Mouse (Mus musculus): ENCODE measurements at regions not wholly inside any gene's neighbourhood (a gene's known extent, or its start where the extent isn't known, plus 50 kb on each side); places are given as distances from the start of the nearest gene placed in this dataset.

- Histone ChIP-seq H3K4me3 (ENCODE audit: insufficient read depth, low read depth, low read length) (no peak overlapping the region), H3K4me1 (ENCODE audit: control insufficient read depth, insufficient read depth, insufficient read length, low read length) (peaks cover 30% of the 10 kb centered on the region), H3K27ac (replicated peaks; ENCODE audit: low read depth, low read length) (peak overlapping the region; percentile 83)
Observed at GRCm38 (mm10) chr16:30869136-30869909, 211.9 kb downstream of the Xxylt1 start.

- Histone ChIP-seq H3K27ac (replicated peaks; ENCODE audit: low read depth, low read length) (peak overlapping the region; percentile 85), H3K4me3 (ENCODE audit: insufficient read depth, low read depth, low read length) (no peak overlapping the region), H3K4me1 (ENCODE audit: control insufficient read depth, insufficient read depth, insufficient read length, low read length) (peaks cover 30% of the 10 kb centered on the region)
Observed at GRCm38 (mm10) chr16:30870110-30870509, 211.1 kb downstream of the Xxylt1 start.

GRCm38 (mm10) chr16:30870676-30871075 lies 210.6 kb downstream of the Xxylt1 start:
- peak overlapping the region; percentile 85 for H3K27ac ChIP-seq (replicated peaks; ENCODE audit: low read depth, low read length)
- H3K4me3 ChIP-seq (ENCODE audit: insufficient read depth, low read depth, low read length), result no peak overlapping the region
- peaks cover 30% of the 10 kb centered on the region for H3K4me1 ChIP-seq (ENCODE audit: control insufficient read depth, insufficient read depth, insufficient read length, low read length)

- H3K4me3 ChIP-seq (ENCODE audit: insufficient read depth, low read depth, low read length), result no peak overlapping the region
- peak overlapping the region; percentile 37; the same call in 1 of the 2 replicates for H3K27ac ChIP-seq (replicated peaks; ENCODE audit: low read depth, low read length)
- peaks cover 30% of the 10 kb centered on the region for H3K4me1 ChIP-seq (ENCODE audit: control insufficient read depth, insufficient read depth, insufficient read length, low read length)
Observed at GRCm38 (mm10) chr16:30872147-30872546, 209.1 kb downstream of the Xxylt1 start.

GRCm38 (mm10) chr16:30873493-30874211 lies 207.6 kb downstream of the Xxylt1 start:
- Histone ChIP-seq H3K4me1 (ENCODE audit: control insufficient read depth, insufficient read depth, insufficient read length, low read length) (peaks cover 27% of the 10 kb centered on the region), H3K27ac (replicated peaks; ENCODE audit: low read depth, low read length) (peak overlapping the region; percentile 59), H3K4me3 (ENCODE audit: insufficient read depth, low read depth, low read length) (no peak overlapping the region)

- Histone ChIP-seq H3K27ac (replicated peaks; ENCODE audit: low read depth, low read length) (no peak overlapping the region), H3K4me1 (ENCODE audit: control insufficient read depth, insufficient read depth, insufficient read length, low read length) (peaks cover 16% of the 10 kb centered on the region), H3K4me3 (ENCODE audit: insufficient read depth, low read depth, low read length) (no peak overlapping the region)
Observed at GRCm38 (mm10) chr16:30875235-30875829, 205.9 kb downstream of the Xxylt1 start.

GRCm38 (mm10) chr16:30878821-30879220 lies 202.4 kb downstream of the Xxylt1 start:
- Histone ChIP-seq H3K27ac (replicated peaks; ENCODE audit: low read depth, low read length) (no peak overlapping the region), H3K4me3 (ENCODE audit: insufficient read depth, low read depth, low read length) (no peak overlapping the region), H3K4me1 (ENCODE audit: control insufficient read depth, insufficient read depth, insufficient read length, low read length) (peaks cover 8% of the 10 kb centered on the region)

- Histone ChIP-seq H3K27ac (replicated peaks; ENCODE audit: low read depth, low read length) (no peak overlapping the region), H3K4me1 (ENCODE audit: control insufficient read depth, insufficient read depth, insufficient read length, low read length) (peaks cover 11% of the 10 kb centered on the region; the same call in 1 of the 2 replicates), H3K4me3 (ENCODE audit: insufficient read depth, low read depth, low read length) (no peak overlapping the region)
Observed at GRCm38 (mm10) chr16:30879878-30880277, 201.4 kb downstream of the Xxylt1 start.

GRCm38 (mm10) chr16:30880682-30881081 lies 200.6 kb downstream of the Xxylt1 start:
- peaks cover 11% of the 10 kb centered on the region; the same call in 1 of the 2 replicates for H3K4me1 ChIP-seq (ENCODE audit: control insufficient read depth, insufficient read depth, insufficient read length, low read length)
- H3K27ac ChIP-seq (replicated peaks; ENCODE audit: low read depth, low read length), result no peak overlapping the region
- H3K4me3 ChIP-seq (ENCODE audit: insufficient read depth, low read depth, low read length), result no peak overlapping the region

- Histone ChIP-seq H3K27ac (replicated peaks; ENCODE audit: low read depth, low read length) (no peak overlapping the region), H3K4me1 (ENCODE audit: control insufficient read depth, insufficient read depth, insufficient read length, low read length) (peaks cover 11% of the 10 kb centered on the region; the same call in 1 of the 2 replicates), H3K4me3 (ENCODE audit: insufficient read depth, low read depth, low read length) (no peak overlapping the region)
Observed at GRCm38 (mm10) chr16:30881186-30881585, 200.0 kb downstream of the Xxylt1 start.

- H3K27ac ChIP-seq (replicated peaks; ENCODE audit: low read depth, low read length), result peak overlapping the region; percentile 48
- peaks cover 11% of the 10 kb centered on the region; the same call in 1 of the 2 replicates for H3K4me1 ChIP-seq (ENCODE audit: control insufficient read depth, insufficient read depth, insufficient read length, low read length)
- H3K4me3 ChIP-seq (ENCODE audit: insufficient read depth, low read depth, low read length), result no peak overlapping the region
Observed at GRCm38 (mm10) chr16:30883490-30884188, 197.6 kb downstream of the Xxylt1 start.

- H3K27ac ChIP-seq (replicated peaks; ENCODE audit: low read depth, low read length), result peak overlapping the region; percentile 73
- H3K4me3 ChIP-seq (ENCODE audit: insufficient read depth, low read depth, low read length), result no peak overlapping the region
Observed at GRCm38 (mm10) chr16:30884189-30884551, 197.1 kb downstream of the Xxylt1 start.

GRCm38 (mm10) chr16:30886982-30887381 lies 194.2 kb downstream of the Xxylt1 start:
- H3K4me3 ChIP-seq (ENCODE audit: insufficient read depth, low read depth, low read length), result no peak overlapping the region
- peaks cover 5% of the 10 kb centered on the region; the same call in 1 of the 2 replicates for H3K4me1 ChIP-seq (ENCODE audit: control insufficient read depth, insufficient read depth, insufficient read length, low read length)
- H3K27ac ChIP-seq (replicated peaks; ENCODE audit: low read depth, low read length), result no peak overlapping the region

More at GRCm38 (mm10) chr16:30884189-30884551, 197.1 kb downstream of the Xxylt1 start:
- peaks cover 11% of the 10 kb centered on the region; the same call in 1 of the 2 replicates for H3K4me1 ChIP-seq (ENCODE audit: control insufficient read depth, insufficient read depth, insufficient read length, low read length)

GRCm38 (mm10) chr16:30887536-30887935 lies 193.7 kb downstream of the Xxylt1 start:
- no peak overlapping the region for H3K27ac ChIP-seq (replicated peaks; ENCODE audit: low read depth, low read length)
- no peak overlapping the region for H3K4me3 ChIP-seq (ENCODE audit: insufficient read depth, low read depth, low read length)
- peaks cover 5% of the 10 kb centered on the region; the same call in 1 of the 2 replicates for H3K4me1 ChIP-seq (ENCODE audit: control insufficient read depth, insufficient read depth, insufficient read length, low read length)
